Mouse (Mus musculus): ENCODE results near the gene Apoh.

- no peak for TF ChIP-seq GATA1 (IDR thresholded peaks at IDR 0.05; ENCODE audit: low read length)
- no peak for TF ChIP-seq TAL1 (IDR thresholded peaks at IDR 0.05; ENCODE audit: low read length)
These were observed 106.7 kb downstream of the Apoh start for GRCm38 (mm10) chr11:108449811-108450210.

Data from erythroblast, embryonic 14.5 days (primary cell).